Mouse (Mus musculus) small intestine, adult 2 months (tissue): Measurements from ENCODE around the gene Itga8.

Experiments
- CTCF ChIP-seq: fragments of 200-500 bp; IDR thresholded peaks from 2 replicates; pipeline ENCODE4 v1.5.1; 2012; ENCODE audit warnings: low read depth, mild to moderate bottlenecking, control low read depth, inconsistent platforms, low read length, moderate library complexity, mixed read lengths; ENCODE audit not compliant: insufficient replicate concordance, insufficient read length; ENCODE audit errors: extremely low read depth
- POLR2A ChIP-seq: fragments of 200-500 bp; IDR thresholded peaks from 2 replicates; pipeline ENCODE4 v1.6.1; 2012; ENCODE audit warnings: low read depth, mild to moderate bottlenecking, control low read depth, inconsistent platforms, low read length, moderate library complexity

- no peak for TF ChIP-seq CTCF
- no peak for TF ChIP-seq POLR2A
Measured at GRCm38 (mm10) chr2:12187646-12188045, 114.1 kb downstream of the Itga8 start.
